ENCODE assay signal across 9 mouse cellular contexts in genomic region chr7:45234333-45234841, GRCm38 (mm10). TPM values are rescaled to one million over a fixed set of nuclear protein-coding genes. Genes with fewer than 3 reads are reported as not detected.
DNase-seq lines count a peak whose midpoint lies in the region; ATAC-seq lines count a peak whose summit lies in the region.
"Had no signal": no experiment of that assay in that cellular context is flagged by ENCODE, and none has a peak within 500 bp of the region (broad histone marks: within the 10 kb centered on the region; RNA-seq: fewer than 3 reads in every experiment).

No protein-coding gene starts in this region.

- no peak; the same call in 1 of the 2 replicates for ATAC-seq in embryonic facial prominence, embryonic 14.5 days (ENCODE audit: low read depth)
- ATAC-seq in limb, embryonic 12.5 days (ENCODE audit: insufficient number of reproducible peaks, insufficient read depth, low FRiP score, low TSS enrichment, low read depth), result 0 out of 2 replicates have a peak, but pooled peaks have one; percentile 8
- ATAC-seq in neural tube, embryonic 13.5 days (ENCODE audit: low read depth), result no peak; the same call in 1 of the 2 replicates

- H3K36me3 ChIP-seq in embryonic facial prominence, embryonic 14.5 days (ENCODE audit: control insufficient read depth, insufficient read depth, low read length), result peaks cover 38% of the 10 kb centered on the region
- H3K36me3 ChIP-seq in limb, embryonic 12.5 days, result peaks cover 43% of the 10 kb centered on the region
- H3K36me3 ChIP-seq in neural tube, embryonic 13.5 days, result peaks cover 21% of the 10 kb centered on the region

- peaks cover 15% of the 10 kb centered on the region; the same call in 1 of the 2 replicates for H3K4me1 ChIP-seq in embryonic facial prominence, embryonic 14.5 days (ENCODE audit: control insufficient read depth, insufficient read depth, low read length)
- peaks cover 41% of the 10 kb centered on the region for H3K4me1 ChIP-seq in limb, embryonic 12.5 days (replicated peaks)
- H3K4me1 ChIP-seq in neural tube, embryonic 13.5 days (replicated peaks), result peaks cover 29% of the 10 kb centered on the region

- intact Hi-C loops in left cerebral cortex, postnatal 4 days (cut with DNase I), result no loop called here

- 14% methylated on average over 19 of the region's 29 CpGs for WGBS in embryonic facial prominence, embryonic 14.5 days
- 12% methylated on average over 29 of the region's 29 CpGs for WGBS in limb, embryonic 12.5 days
- 8% methylated on average over 29 of the region's 29 CpGs for WGBS in neural tube, embryonic 13.5 days

- H3K4me2 ChIP-seq in embryonic facial prominence, embryonic 14.5 days (ENCODE audit: low read depth, low read length), result peak overlapping the region; percentile 53
- peak overlapping the region; percentile 55 for H3K4me2 ChIP-seq in limb, embryonic 12.5 days
- peak overlapping the region; percentile 41 for H3K4me2 ChIP-seq in neural tube, embryonic 13.5 days

- H3K27ac ChIP-seq in embryonic facial prominence, embryonic 14.5 days (replicated peaks; ENCODE audit: low read depth, low read length), result peak overlapping the region; percentile 67; the same call in 1 of the 2 replicates
- peak overlapping the region; percentile 77 for H3K27ac ChIP-seq in limb, embryonic 12.5 days
- peak overlapping the region; percentile 28; the same call in 1 of the 2 replicates for H3K27ac ChIP-seq in neural tube, embryonic 13.5 days (replicated peaks)

- peak overlapping the region; percentile 40; the same call in 1 of the 2 replicates for H3K9ac ChIP-seq in embryonic facial prominence, embryonic 14.5 days (ENCODE audit: low read depth, low read length)
- H3K9ac ChIP-seq in limb, embryonic 12.5 days (replicated peaks), result no peak overlapping the region
- peak overlapping the region; percentile 49 for H3K9ac ChIP-seq in neural tube, embryonic 13.5 days

- H3K9me3 ChIP-seq in embryonic facial prominence, embryonic 14.5 days (ENCODE audit: control insufficient read depth, low read length), result no peaks in the 10 kb centered on the region
- H3K9me3 ChIP-seq in limb, embryonic 12.5 days, result no peaks in the 10 kb centered on the region
- H3K9me3 ChIP-seq in neural tube, embryonic 13.5 days, result no peaks in the 10 kb centered on the region

- H3K27me3 ChIP-seq in embryonic facial prominence, embryonic 14.5 days (replicated peaks; ENCODE audit: control insufficient read depth, insufficient read depth, low read length), result peaks cover 3% of the 10 kb centered on the region; the same call in 1 of the 2 replicates
- H3K27me3 ChIP-seq in limb, embryonic 12.5 days, result peaks cover 21% of the 10 kb centered on the region
- peaks cover 52% of the 10 kb centered on the region for H3K27me3 ChIP-seq in neural tube, embryonic 13.5 days

- no peak overlapping the region for H3K4me3 ChIP-seq in embryonic facial prominence, embryonic 14.5 days (ENCODE audit: low read depth, low read length)
- peak overlapping the region; percentile 30; the same call in 1 of the 2 replicates for H3K4me3 ChIP-seq in limb, embryonic 12.5 days (replicated peaks)
- H3K4me3 ChIP-seq in neural tube, embryonic 13.5 days, result 0 out of 2 replicates have a peak overlapping the region, but pooled peaks have one; percentile 8

- peak; percentile 32 to 38 for DNase-seq in lung, adult 18-20 months
- DNase-seq in lung, postnatal 25 days (ENCODE audit: low spot score), result no peak
- peak; percentile 55 for DNase-seq in embryonic facial prominence, embryonic 14.5 days (ENCODE audit: low spot score)
- DNase-seq in adrenal gland, adult 2 months, result no peak
- no peak for DNase-seq in left cerebral cortex, postnatal 4 days
- no peak for DNase-seq in gastrocnemius, postnatal 10 days

RNA-seq across cellular contexts. Expression of gene Cd37, which starts 4.5 kb away (rescaled TPM):
- 2.4 and 4.8 TPM in 2 replicates for polyA plus RNA-seq in embryonic facial prominence, embryonic 14.5 days (2014; fragmentation: Nextera tagmentation; extraction: Ambion mirVana)
- polyA plus RNA-seq in limb, embryonic 12.5 days (2016; fragmentation: Nextera tagmentation; extraction: Ambion mirVana), result 1.6 TPM in 2 replicates
- 1.5 and 1.8 TPM in 2 replicates for polyA plus RNA-seq in neural tube, embryonic 13.5 days (2015; fragmentation: Nextera tagmentation; extraction: Ambion mirVana)
- total RNA-seq in adrenal gland, adult 2 months (2021), result 1 to 10 TPM; 2.9 to 5.2 TPM
- 10.9 and 14.3 TPM in 2 replicates for polyA plus RNA-seq in adrenal gland, adult 2 months (2012; rRNA removed)
- 1 to 10 TPM; 2.5 to 2.6 TPM for total RNA-seq in left cerebral cortex, postnatal 4 days (2021)
- 1 to 10 TPM; 1.8 to 3.4 TPM for total RNA-seq in gastrocnemius, postnatal 10 days (2021)

RNA-seq across cellular contexts. Expression of gene Slc6a16, which starts 6.5 kb away (rescaled TPM):
- 0.11 and 0.38 TPM in 2 replicates for polyA plus RNA-seq in embryonic facial prominence, embryonic 14.5 days (2014; fragmentation: Nextera tagmentation; extraction: Ambion mirVana)
- polyA plus RNA-seq in limb, embryonic 12.5 days (2016; fragmentation: Nextera tagmentation; extraction: Ambion mirVana), result 0.18 and 0.42 TPM in 2 replicates
- polyA plus RNA-seq in neural tube, embryonic 13.5 days (2015; fragmentation: Nextera tagmentation; extraction: Ambion mirVana), result 0.18 and 0.27 TPM in 2 replicates
- total RNA-seq in adrenal gland, adult 2 months (2021), result not detected
- polyA plus RNA-seq in adrenal gland, adult 2 months (2012; rRNA removed), result 0.04 TPM in 1 of 2 replicates, not detected in the other
- 1 to 10 TPM; 1.2 to 1.8 TPM for total RNA-seq in left cerebral cortex, postnatal 4 days (2021)
- not detected for total RNA-seq in gastrocnemius, postnatal 10 days (2021)

RNA-seq across cellular contexts. Expression of gene Tead2, which starts 18.8 kb away (rescaled TPM):
- polyA plus RNA-seq in embryonic facial prominence, embryonic 14.5 days (2014; fragmentation: Nextera tagmentation; extraction: Ambion mirVana), result 112 and 142 TPM in 2 replicates
- polyA plus RNA-seq in limb, embryonic 12.5 days (2016; fragmentation: Nextera tagmentation; extraction: Ambion mirVana), result 316 and 326 TPM in 2 replicates
- polyA plus RNA-seq in neural tube, embryonic 13.5 days (2015; fragmentation: Nextera tagmentation; extraction: Ambion mirVana), result 65.9 and 85.5 TPM in 2 replicates
- 1 to 10 TPM; 8.3 to 9.2 TPM for total RNA-seq in adrenal gland, adult 2 months (2021)
- polyA plus RNA-seq in adrenal gland, adult 2 months (2012; rRNA removed), result 12.4 and 12.6 TPM in 2 replicates
- total RNA-seq in left cerebral cortex, postnatal 4 days (2021), result 10 to 100 TPM; 15.1 to 17.6 TPM
- 10 to 100 TPM; 15.6 to 25.9 TPM for total RNA-seq in gastrocnemius, postnatal 10 days (2021)

RNA-seq across cellular contexts. Expression of gene Dkkl1, which starts 22.4 kb away (rescaled TPM):
- polyA plus RNA-seq in embryonic facial prominence, embryonic 14.5 days (2014; fragmentation: Nextera tagmentation; extraction: Ambion mirVana), result 6.3 and 8.5 TPM in 2 replicates
- 0.80 and 1.2 TPM in 2 replicates for polyA plus RNA-seq in limb, embryonic 12.5 days (2016; fragmentation: Nextera tagmentation; extraction: Ambion mirVana)
- 14.6 and 19.8 TPM in 2 replicates for polyA plus RNA-seq in neural tube, embryonic 13.5 days (2015; fragmentation: Nextera tagmentation; extraction: Ambion mirVana)
- not detected for total RNA-seq in adrenal gland, adult 2 months (2021)
- not detected in 2 replicates for polyA plus RNA-seq in adrenal gland, adult 2 months (2012; rRNA removed)
- total RNA-seq in left cerebral cortex, postnatal 4 days (2021), result 10 to 100 TPM; 14.5 to 18.3 TPM
- total RNA-seq in gastrocnemius, postnatal 10 days (2021), result not detected
- total RNA-seq: liver, adult 2 months had no signal

RNA-seq across cellular contexts. Expression of gene Ccdc155, which starts 29.7 kb away (rescaled TPM):
- polyA plus RNA-seq in embryonic facial prominence, embryonic 14.5 days (2014; fragmentation: Nextera tagmentation; extraction: Ambion mirVana), result 1.5 TPM in 2 replicates
- polyA plus RNA-seq in limb, embryonic 12.5 days (2016; fragmentation: Nextera tagmentation; extraction: Ambion mirVana), result 1.0 and 1.7 TPM in 2 replicates
- polyA plus RNA-seq in neural tube, embryonic 13.5 days (2015; fragmentation: Nextera tagmentation; extraction: Ambion mirVana), result 0.29 and 0.45 TPM in 2 replicates
- total RNA-seq in adrenal gland, adult 2 months (2021), result under 1 TPM in 1 of 2 experiments, not detected in 1; 0.14 TPM
- polyA plus RNA-seq in adrenal gland, adult 2 months (2012; rRNA removed), result 0.30 TPM in 2 replicates
- 1 to 10 TPM; 1.1 to 1.9 TPM for total RNA-seq in left cerebral cortex, postnatal 4 days (2021)
- total RNA-seq in gastrocnemius, postnatal 10 days (2021), result 1 to 10 TPM; 2.5 to 2.8 TPM
- total RNA-seq: liver, adult 2 months had no signal
- polyA plus RNA-seq: liver, adult 2 months had no signal

Comparison
In these comparisons a context has a peak if more than half of its experiments do, and no peak if none do; other contexts are left out.
1. DNase-seq: peak in lung, adult 18-20 months (2 of 2) and embryonic facial prominence, embryonic 14.5 days (single experiment); none in lung, postnatal 25 days (single experiment), adrenal gland, adult 2 months (single experiment), left cerebral cortex, postnatal 4 days (single experiment) and gastrocnemius, postnatal 10 days (single experiment).
2. Peak in every context shown above with its lines, with median percentiles within 50 percentile points of each other: H3K27ac ChIP-seq and H3K4me2 ChIP-seq.